Mouse (Mus musculus) ES-Bruce4 (cell line): ENCODE measurements around the gene Etv6.

Experiments
- CTCF ChIP-seq: IDR thresholded peaks from one replicate; pipeline ENCODE4 v1.8.1; 2011; ENCODE audit warnings: low read depth, low read length
- POLR2A ChIP-seq: IDR thresholded peaks from one replicate; pipeline ENCODE4 v1.8.1; 2011; ENCODE audit warnings: low read length; ENCODE audit not compliant: insufficient read depth

- TF ChIP-seq CTCF (no peak), POLR2A (no peak)
Measured at GRCm38 (mm10) chr6:134192710-134193109, 157.2 kb downstream of the Etv6 start.
